Mouse (Mus musculus) spleen, postnatal 14 days (tissue): Measurements from ENCODE around the gene Nudc.

ENCODE experiments used
- DNase-seq, 2 experiments: peaks; one replicate each; pipeline ENCODE4 v3.0.0; 2021 to 2022; ENCODE audit warnings: low spot score in 2 of 2

The Nudc gene

DNA sequence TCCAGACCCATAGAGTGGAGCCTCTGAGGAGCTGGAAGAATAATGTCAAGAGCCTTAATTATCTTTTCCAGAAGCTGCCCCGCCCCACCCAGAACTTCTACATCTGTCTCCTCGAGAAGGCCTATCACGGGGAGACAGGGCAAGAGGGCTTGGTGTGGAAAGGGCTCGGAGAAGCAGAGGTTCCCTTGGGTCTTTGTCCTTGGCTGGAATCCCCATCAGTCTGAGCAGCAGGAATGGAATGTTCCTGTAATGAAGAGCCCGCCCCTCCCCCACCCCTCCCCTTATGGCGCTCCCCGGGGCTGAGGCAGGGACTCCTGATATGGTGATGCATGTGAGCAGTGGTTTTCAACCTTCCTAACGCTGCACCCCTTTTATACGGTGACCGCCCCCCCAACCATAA, 54.0 kb downstream of the Nudc start:
- no peak for DNase-seq

DNA sequence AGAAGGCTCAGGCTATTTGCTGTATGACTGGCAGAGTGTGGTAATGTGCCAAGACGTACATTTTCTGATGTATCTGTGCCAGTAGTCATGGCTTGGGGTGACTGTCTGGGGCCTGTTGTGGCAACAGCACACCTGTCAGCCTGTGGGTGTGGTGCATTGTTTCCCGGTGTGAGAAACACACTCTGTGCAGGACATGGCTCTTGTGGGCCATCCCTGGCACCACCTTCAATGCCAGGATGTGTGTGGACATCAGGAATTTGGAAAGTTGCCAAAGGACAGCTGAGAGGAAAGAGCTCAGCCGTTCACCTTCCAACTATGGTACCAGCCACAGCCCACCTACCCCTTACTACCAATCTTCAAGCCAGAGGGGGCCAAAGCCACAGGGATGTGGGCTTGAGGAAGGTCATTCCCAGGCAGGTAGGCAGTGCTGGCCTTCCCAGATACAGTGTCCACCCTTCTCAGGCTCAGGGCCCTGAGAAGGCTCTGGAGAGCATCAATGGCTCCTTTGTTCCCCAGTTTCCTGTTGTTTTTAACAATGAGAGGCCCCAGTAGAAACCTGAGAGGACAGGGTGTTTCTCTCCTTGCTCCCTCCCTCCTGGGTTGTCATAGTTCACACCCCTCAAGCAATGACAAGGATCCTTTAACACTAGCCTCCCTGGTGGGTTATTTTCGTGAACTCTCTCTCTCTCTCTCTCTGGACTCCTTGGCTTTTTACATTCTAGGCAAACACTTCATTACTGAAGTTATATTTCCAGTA, 56.1 kb downstream of the Nudc start:
- no peak for DNase-seq

DNA sequence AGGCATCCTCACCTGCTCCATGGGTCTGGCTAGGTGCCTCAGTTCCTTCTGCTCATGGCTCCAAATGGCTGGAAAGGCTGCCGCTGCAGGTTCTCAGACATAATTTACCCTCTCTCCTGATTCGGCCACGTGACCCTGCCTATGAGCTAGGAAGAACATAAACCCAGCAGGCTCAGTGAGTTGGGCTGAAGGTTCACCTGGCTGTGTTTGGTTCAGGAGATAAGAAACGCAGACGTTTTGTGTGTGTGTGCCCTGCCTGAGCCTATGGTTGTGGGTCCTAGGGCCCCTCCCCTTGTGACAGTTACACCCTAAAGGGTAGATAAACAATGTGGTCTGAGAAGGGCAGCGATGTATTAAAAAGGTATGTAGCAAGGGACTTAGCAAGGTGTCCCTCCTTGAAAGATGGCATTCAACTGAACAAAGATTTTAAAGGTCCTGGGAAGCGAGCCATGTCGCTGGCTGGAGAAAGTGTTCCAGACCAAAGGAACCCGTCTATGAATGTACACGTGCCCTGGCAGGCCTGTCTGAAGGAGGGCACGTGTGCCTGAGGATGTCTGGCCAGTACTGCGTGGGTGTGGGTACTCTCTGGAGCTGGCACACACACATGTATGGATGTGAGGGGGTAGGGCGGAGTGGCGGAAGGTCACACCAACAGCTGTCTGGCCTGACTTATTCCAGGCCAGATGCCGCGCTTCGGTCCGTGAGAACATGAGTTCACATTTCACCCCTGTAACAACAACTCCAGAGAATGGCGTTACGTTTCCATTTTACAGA, 57.0 kb downstream of the Nudc start:
- DNase-seq, result no peak

DNA sequence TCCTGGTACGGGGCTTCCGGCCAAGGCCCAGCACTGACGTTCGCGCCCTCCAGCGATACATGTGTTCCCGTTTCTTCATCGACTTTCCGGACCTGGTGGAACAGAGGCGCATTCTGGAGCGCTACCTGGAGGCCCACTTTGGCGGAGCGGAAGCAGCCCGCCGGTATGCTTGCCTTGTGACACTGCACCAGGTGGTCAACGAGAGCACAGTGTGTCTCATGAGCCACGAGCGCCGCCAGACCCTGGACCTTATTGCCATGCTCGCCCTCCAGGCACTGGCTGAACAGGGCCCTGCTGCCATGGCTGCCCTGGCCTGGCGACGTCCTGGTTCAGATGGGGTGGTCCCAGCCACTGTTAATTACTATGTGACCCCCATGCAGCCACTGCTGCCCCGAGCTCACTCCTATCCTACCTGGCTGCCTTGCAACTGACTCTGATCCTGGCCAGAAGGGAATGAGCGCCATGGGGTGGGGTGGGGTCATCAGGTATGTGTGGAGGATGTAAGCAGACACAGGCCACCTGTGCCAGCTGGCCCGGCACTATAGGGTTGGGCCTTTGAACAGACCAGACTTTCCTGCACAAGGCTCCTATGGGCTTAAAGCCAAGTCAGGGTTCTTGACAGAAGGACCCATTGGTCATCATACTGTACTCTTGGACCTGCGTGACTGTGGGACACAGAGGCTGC, 59.0 kb downstream of the Nudc start:
- DNase-seq, result no peak

DNA sequence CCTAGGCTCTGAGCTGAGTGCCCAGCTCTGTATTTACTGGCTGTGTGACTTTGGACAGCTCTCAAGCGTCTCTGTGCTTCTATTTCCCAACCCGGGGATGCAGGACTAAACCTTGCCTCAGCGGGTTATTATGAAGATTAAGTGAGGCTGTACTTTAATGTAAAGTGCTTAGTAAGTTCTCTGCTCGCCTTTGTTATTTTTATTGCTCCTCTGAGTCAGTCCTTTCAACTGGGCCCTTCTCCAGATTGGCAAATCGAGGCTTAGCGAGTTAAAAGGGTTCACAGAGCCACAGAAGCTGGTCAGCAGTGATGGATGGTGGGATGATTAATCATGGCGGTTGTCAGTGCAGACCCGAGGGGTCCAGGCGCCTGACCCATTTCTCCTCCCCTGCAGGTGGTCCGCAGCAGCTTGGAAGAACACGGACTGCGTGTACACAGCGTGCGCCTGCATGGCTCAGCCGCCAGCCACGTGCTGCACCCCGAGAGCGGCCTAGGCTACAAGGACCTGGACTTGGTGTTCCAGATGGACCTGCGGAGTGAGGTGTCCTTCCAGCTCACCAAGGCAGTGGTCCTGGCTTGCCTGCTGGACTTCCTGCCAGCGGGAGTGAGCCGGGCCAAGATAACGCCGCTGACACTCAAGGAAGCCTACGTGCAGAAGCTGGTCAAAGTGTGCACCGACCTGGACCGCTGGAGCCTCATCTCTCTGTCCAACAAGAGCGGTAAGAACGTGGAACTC, 59.9 kb downstream of the Nudc start:
- DNase-seq, result no peak

DNA sequence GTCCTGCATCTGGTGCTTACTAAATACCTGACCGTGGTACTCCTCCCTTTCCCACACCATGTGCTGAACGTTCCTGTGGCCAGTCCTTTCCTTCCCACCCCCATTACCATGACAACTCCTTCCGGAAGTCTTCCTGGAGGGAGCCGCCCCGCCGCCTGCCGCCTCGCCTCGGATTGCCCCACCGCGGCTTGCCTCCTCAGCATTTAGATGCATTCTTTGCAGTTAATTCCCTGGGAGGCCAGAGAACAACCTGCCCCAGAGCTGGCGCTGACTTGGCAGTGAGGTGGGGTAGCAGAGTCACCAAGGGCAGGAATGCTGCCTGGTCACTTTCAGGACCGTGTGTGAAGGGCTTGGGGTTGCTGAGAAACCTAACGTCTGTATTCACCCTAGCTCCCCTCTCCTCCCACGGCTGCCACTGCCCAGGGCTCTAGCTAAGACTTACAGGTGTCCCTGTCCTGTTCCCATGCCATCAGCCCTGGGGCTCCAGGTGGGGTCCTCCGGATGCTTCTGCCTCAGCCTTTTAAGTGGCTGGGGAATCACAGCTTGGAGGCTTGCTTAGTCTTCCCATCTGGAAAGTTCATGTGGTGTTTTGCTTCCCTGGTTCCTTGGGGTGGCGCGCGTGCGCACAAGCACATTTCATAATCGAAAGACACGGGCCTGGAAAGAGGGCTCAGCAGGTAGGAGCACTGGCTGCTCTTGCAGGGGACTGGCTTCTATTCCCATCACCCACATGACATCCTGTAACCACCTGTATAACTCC, 61.4 kb downstream of the Nudc start:
- no peak for DNase-seq
